Mouse (Mus musculus) v-Abl transformed pro-B cells (cell line): Measurements from ENCODE around the gene D10Wsu102e.
"Not testable (repeated sequence)": the region's sequence is repeated elsewhere in the genome, so short reads cannot be mapped to it uniquely, and the experiment has no call there.

Source experiments
- in situ Hi-C, 2 experiments: fragments of 400-800 bp; cut with MboI; formaldehyde crosslinking; loops; one replicate each; pipeline ENCODE4 v1.15.1; 2025; ENCODE audit not compliant: unreplicated experiment in 2 of 2

D10Wsu102e gene

DNA sequence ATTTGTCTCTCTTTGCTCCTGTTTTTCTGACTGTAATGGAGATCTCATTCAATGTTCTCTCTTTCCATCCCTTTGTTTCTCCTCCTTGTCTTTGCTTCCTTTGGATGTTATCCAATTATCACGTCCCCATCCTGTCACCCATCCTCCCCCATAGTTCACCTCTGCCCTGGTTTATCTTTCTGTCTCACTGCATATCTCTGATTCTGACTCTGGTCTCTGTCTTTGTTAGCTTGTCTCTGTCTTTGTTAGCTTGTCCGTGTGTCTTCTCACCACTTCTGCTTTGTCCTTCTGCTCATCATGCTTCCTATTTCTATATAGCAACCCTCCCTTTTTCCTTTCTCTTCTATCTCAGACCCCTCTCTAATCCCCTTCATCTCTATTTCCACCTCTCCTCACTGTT lies 23.0 kb downstream of the D10Wsu102e start:
- in situ Hi-C loops = no loop called here

DNA sequence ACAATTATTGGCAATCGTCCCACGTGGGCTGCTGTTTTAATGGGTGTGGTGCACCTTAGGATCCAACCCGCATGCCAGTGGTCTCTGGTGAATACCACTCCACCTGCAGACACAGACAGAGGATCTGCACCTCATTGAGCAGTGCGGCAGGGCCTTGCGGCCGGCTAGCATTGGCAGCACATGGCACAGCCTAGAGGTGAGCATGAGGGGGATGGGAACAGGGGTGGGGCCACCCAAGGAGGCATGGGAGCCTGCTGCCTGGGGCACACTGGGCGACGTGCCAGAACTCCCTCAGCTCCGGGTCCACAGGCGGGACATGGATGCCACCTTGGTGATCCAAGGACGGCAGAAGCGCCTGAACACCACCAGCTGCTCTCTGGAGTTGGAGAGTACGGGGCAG lies 23.8 kb downstream of the D10Wsu102e start:
- in situ Hi-C loops = no loop called here

DNA sequence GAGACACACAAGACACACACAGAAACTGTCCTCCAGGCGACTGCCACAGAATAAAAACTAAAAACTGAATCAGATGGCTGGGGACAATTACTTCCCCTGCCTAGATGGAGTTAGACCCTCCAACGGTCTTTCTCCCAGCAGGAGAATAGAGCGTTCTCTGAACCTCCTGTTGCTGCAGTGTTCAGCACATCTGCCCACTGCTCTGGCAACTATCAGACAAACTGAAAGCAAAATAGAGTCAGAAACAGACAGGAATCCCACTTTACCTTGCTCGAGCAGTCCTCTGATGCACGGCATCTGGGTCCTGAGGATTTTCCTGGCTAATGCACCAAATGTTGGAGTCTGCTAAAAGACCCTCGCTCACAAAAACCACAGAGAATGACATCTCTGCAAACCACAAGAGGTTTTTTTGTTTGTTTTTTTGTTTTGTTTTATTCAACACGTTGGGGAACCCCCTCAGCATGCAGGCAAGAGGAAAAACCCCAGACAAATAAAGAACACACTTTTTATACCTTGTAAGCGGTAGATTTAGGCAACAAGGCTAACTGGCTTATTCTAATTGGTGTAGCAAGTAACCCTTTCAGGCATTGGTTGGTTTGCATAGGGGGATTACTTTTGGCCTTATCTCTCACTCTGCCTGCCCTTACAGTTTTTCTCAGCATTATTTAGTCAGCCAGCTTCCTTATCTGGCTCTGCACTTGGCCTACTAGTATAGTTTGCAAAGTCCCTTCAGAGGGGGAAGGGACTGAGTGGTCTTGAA lies 24.6 kb downstream of the D10Wsu102e start:
- in situ Hi-C loops = no loop called here

DNA sequence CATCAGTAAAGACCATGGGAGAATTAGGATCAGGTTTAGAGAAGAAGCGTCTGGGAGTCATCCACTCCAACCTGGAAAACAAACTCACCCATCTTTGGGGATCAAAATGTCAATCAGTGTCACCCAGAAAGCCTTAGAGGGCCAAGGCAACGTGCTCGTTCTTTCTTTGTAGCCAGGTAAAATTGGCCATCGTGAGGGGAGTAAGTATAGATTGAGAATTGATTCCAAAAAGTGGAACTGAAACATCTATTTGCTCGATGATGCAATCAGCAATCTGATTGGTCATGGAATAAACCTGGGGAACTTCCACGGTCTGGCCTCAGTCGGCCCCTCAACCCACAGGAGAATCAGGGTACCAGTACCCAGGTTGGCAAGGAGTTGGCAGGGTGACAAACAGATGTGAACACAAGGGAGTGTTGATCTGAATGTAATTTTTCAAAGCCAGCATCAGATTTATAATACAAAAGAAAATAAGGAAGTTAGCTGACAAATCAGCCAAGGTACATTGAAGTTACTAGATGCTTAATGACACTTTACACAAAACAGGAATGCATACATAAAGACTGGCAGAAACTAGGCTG lies 25.4 kb downstream of the D10Wsu102e start:
- in situ Hi-C loops = no loop called here

DNA sequence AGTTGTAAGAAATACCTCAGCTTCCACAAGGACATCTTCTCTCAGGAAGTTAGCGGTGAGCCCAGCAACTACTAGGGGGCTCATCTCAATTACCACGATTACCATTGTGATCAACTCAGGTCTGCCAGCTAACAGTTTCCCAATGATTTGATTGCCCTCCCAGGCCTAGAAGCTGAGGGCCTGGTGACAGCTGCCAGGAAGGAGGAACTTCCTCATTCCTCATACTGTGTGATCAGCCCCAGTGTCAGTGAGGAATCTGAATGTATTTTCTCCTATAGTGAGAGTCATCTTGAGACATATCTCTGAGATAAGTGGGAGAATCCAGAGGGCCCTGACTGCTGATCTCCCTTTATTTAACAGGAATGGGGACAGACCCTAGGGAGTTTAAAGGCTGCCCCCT lies 37.3 kb downstream of the D10Wsu102e start:
- in situ Hi-C loops = no loop called here

DNA sequence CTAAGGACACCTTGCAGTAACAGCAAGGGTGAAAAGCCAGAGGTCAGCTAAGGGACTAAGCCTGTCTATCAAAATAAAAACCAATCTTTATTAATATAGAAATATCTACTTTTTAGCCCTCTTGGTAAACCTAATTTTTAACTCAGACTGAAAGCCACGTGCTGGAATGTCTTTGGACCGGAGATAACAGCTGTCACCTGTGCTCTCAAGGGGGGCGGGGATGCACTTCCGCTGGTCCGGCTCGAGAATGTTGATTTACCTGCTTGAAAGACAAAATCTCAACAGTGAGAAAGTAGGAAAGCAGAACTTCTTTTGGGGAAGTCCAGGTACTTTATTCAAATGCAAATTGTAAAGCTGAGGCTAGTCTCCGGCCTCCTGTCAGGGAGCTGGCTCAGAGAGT lies 40.9 kb downstream of the D10Wsu102e start:
- in situ Hi-C loops = not testable (repeated sequence)

DNA sequence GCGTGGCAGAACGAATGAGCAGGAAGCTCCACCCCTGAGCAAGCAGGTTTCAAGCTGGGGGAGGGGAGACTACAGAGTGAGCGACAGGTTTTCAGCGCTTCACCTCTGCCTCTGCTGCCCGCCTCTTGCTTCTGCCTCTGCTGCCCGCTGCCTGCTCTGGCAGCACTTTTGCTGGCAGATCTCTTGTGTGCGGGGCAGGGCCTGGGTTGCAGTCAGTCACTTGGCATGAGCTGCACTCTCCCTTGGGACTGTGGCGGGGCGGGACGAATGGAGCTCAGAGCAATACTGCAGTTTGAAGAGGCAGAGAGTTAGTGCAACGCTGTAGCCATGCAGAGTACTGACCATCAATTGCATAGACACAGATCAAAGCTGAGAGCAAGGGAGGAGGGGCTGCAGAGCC lies 45.0 kb downstream of the D10Wsu102e start:
- in situ Hi-C loops = no loop called here

DNA sequence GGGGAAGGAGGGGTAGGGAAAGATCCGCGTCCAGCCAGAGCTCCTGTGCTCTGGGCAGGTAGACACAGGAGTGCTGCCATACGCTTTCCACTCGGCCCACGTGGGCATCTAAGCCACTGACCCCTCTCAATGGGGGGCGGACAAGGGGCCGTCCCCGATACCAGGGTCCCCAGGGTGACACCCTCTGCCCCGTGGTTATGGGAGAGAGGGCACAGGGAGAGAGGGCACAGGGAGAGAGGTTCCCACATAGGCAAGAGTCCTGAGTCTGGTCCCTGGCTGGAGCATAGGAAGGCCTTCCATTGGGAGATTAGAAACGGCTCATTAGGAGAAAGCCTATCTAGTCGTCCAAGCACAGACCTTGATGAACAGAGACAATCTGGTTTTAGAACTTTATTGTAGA lies 45.7 kb downstream of the D10Wsu102e start:
- in situ Hi-C loops = no loop called here

DNA sequence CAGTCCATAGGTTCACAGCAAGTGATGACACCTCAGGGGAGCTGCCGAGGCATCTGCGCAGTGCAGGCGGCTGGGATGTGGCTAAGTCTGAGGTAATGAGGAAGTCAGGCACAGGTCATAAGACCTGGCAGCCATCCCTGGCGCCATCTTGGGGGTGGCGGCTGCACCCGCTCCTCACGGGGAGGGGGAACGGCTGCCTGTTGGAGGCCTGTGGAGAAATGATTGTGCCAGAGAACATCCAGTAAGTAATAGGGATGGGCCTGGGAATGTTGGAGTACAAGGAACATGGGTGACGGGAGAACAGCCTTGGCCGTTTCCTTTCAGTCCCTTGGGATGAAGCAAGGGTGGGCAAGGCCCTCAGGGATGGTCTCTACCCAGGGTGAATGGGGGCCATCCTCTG lies 47.1 kb downstream of the D10Wsu102e start:
- in situ Hi-C loops = no loop called here

DNA sequence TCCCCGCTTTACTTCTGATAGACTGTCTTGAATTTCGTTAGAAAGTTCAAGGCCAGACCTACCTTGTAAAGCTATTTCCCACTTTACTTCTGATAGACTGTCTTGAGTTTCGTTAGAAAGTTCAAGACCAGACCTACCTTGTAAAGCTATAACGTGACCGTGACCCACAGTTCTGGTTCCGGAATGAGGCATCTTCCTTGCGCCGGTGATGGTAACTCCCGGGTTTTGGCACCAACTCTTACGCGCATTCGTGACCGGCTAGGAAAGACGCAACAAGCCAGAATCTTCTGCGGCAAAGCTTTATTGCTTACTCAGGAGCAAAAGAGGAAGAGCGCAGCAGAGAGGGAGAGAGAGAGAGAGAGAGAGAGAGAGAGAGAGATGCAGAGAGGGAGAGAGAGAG lies 58.4 kb downstream of the D10Wsu102e start:
- in situ Hi-C loops = not testable (repeated sequence)

DNA sequence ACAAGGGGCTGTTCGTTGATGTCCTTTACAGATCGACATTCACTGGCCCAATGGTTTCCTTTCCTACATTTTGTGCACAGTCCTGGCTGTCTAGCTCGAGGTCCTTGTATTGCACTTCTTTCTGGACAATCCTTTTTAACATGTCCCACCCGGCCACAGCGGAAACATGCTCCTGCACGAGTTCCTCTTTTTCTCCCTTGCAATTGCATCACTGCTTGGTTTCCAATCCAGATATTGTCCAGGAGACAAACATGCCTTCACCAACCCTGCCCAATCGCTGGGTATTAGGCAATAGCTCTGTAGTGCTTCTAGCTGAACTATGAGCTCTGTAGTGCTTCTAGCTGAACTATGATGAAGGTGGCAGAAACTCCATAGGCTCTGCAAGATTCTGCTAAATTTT lies 88.6 kb downstream of the D10Wsu102e start:
- in situ Hi-C loops = no loop called here

DNA sequence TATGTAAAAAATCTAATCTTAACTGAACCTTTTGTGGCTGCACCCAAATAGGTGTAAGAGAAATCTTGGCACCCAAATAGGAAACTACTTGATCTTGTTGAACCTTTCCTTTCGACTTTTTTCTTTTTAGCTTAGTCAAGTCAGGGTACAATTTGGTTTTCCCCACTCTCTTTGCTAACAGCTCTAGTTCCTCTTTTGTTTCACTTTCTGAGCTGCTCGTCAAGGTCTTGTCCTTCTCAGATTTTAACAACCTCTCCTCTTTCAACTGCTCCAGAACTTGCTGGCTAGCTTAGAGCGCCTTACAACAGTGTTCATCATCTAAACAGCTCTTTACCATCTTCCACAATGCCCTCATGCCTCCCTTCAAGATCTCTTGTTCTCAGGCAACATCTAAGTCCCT lies 97.5 kb downstream of the D10Wsu102e start:
- in situ Hi-C loops = no loop called here

DNA sequence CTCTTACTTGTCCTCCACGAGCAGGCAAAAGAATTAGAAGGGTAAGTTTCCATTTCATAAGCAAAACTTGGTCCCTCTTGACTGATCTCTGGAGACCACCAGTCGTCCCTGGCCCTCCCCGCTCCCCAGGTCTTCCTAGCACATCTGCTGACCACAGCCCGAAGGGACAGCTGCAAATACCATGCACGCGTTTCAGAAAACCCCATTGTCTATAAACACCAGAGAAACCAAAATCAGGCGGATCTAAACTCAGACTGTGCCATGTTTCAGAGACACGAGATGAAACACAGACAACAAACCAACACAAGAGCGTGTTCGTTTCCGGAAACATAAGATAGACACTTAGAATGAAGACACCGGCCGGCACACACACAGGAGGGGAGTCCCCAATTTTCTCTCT lies 115.2 kb downstream of the D10Wsu102e start:
- in situ Hi-C loops = no loop called here

DNA sequence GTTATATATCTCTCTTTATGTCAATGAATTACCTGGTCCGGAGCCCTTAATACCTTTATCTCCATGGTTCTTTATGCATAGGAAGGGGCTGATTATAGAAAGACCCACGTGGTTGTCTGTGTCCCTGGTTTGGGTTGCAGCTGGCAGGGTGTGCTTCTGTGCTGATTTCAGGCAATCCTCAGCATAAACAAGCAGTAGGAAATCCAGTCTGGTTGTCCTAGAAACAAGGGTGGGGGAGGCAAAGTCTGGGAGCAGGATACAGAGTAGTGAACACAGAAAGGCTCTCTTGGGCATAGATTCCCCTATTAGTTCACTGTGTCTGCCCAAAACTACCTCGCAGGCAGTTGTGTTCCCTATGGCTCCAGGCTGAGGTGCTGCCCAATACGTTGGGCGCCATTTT lies 117.3 kb downstream of the D10Wsu102e start:
- in situ Hi-C loops = no loop called here

DNA sequence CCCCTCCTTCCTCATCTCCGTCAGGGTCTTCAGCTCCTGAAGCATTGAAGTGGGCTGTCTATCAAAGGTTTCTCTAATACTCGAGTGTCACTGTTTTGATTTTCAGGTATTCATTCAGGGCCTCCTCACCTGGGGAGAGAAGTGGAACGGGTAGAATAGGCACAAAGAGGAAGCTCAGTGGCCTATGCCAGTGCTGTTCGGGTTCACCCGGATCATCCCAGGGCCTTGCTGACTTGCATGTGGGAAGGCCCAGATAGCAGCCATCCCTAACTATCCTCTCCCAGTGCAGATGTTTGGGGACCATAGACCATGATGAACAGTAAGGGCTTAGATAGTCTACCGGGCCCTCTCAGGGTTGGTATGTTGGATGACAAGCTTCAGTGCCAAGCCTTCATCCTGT lies 130.5 kb downstream of the D10Wsu102e start:
- in situ Hi-C loops = no loop called here

DNA sequence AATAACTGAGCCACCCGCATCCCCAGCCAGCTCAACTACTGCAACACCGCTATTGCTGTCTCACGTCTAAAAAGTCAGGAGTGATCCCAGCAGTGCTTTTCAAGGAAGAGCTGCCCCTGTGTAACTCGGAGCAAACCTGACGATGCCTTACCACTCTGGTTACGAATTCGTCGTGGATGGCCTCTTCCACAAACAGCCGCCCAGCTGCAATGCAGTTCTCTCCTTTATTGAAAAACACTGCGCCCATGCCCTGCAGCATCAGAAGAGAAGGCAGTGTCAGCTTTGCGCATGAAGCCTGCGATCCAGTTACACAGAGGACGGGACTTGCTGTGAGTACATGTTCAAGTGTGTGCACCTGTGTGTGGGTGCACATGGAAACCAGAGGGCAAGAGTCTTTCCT lies 137.3 kb downstream of the D10Wsu102e start:
- in situ Hi-C loops = no loop called here

DNA sequence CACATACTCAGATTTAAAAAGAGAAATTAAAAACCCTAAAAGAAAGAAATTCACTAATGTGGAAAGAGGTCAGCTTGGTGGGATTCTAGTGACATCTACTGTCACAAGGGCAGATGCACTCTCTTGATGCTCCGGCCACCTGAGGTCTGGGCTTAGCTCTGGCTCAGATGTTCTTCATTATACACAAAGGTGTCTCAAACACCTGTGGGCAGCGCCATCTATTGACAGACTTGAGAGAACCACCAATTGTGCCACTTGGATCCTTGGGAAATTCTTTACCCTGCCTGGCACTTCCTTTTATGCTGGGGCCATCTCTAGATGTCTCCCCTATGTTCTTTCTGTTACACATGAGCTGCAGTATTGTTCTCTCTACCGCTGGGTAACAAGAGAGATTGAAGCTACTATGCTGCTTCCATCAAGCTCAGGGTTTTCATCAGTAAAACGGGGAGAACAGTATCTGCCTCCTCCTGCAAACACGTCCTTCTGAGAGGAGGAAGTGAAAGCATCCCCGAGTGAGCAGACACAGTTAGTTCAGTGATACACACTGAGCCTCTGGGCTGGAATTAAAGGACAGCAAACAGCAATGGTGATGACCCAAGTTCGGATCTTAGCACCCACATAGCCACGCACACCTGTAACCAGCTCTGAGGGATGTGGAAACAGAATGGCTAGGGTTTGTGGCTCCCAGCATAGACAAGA lies 149.1 kb downstream of the D10Wsu102e start:
- in situ Hi-C loops = loop anchor here (10.0 to 25.0 kb wide), 3 partner anchors 254 to 604 kb away; no protein-coding TSS in a partner anchor

DNA sequence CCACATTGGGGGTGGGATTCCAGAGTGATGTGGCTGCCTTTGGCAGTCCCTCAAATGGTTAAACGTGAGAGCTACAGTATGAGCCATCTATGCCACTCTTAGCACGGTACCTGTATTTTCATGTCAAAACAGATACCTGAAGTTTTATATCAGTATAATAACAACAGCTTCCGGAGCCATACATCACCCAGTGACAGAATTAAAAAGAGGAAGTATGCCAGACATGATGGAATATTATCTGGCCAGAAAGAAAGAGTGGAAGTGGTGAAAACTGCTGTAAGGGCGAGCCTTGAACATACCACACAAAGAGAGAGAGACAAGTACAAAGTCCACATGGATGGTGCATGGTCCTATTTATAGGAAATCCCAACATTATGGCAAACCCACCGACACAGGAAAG lies 151.3 kb downstream of the D10Wsu102e start:
- in situ Hi-C loops = loop anchor here in 1 of 2 experiments (5.0 to 25.0 kb wide), 2 partner anchors 299 to 604 kb away; no protein-coding TSS in a partner anchor

DNA sequence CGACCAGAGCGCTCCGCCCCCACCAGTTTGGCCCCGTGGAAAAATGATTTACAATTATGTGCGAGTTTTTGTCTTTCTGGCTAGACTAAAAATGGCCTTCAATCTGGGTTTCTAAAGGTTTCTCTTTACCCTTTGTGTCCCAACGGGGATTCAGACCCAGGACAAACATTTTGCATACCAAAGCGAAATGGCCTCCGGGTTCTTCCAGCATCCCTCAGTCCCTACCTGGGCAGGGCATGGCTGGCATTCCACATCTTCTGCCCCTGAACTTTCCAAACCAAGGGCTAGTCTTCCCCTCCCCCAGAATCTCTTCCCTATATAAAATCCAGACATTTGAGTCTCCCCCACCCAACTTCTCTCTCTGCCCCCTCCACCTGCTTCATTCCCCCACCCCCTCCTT lies 153.7 kb downstream of the D10Wsu102e start:
- in situ Hi-C loops = loop anchor here in 1 of 2 experiments (5.0 to 25.0 kb wide), 2 partner anchors 301 to 606 kb away; no protein-coding TSS in a partner anchor

DNA sequence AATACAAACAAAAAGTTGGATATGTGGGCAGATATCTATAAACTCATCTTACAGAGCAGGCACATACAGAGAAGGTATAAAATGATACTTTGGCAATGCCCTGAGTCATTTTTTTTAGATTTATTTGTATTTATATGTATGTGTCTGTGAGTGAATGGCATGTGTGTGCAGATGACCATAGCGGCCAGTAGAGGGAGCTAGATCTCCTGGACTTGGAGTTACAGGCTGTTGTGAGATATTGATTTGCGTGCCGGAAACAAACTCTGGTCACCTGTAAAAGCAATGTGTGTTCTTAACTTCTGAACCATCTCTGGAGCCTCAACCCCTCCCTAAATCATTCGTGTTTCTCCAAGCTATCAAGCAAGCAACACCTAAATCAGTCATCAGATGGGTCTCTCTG lies 161.0 kb downstream of the D10Wsu102e start:
- in situ Hi-C loops = loop anchor here in 1 of 2 experiments (25.0 kb wide), 1 partner anchor 309 kb away; no protein-coding TSS in a partner anchor

DNA sequence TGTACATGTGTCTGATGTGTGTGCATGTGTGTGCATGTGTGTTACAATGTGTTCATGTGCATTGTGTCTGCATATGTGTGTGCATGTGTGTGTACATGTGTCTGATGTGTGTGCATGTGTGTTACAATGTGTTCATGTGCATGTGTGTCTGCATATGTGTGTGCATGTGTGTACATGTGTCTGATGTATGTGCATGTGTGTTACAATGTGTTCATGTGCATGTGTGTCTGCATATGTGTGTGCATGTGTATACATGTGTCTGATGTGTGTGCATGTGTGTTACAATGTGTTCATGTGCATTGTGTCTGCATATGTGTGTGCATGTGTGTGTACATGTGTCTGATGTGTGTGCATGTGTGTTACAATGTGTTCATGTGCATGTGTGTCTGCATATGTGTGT lies 164.2 kb downstream of the D10Wsu102e start:
- in situ Hi-C loops = loop anchor here in 1 of 2 experiments (25.0 kb wide), 1 partner anchor 312 kb away; no protein-coding TSS in a partner anchor
